Mouse (Mus musculus): ENCODE measurements around the gene C1galt1c1. TPM values are rescaled to one million over a fixed set of nuclear protein-coding genes. Genes with fewer than 3 reads are reported as not detected.

C1galt1c1 gene
- total RNA-seq (2022) = 10 to 100 TPM; 20.8 to 24.5 (median 22.9) TPM

- peak; percentile 62 to 96 for DNase-seq (ENCODE audit: low spot score in 2 of 2)
These were observed at the start of gene C1galt1c1 for GRCm38 (mm10) chrX:38634801-38635637. Gene C1galt1c1 (minus strand): TSS chrX:38635087.

DNA sequence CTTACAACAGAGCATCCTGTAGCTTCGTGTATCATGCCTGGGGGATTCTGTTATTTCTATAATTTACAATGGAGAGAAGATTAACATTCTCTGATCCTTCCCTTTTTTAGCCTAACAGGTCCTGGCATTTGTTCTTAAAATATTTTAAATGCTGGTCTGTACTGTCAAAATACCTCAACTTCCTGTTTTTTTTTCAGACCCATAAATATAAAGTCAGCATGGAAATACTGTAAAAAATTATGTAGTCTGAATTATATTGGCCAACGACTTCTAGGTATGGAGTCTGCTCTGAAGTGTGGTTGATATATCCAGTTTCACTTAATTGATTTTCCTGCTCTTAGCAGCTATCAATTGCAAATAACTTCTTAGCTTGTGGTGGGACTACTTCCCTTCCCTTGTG, 47.1 kb upstream of the C1galt1c1 start:
- no peak for DNase-seq (ENCODE audit: low spot score in 2 of 2)

DNA sequence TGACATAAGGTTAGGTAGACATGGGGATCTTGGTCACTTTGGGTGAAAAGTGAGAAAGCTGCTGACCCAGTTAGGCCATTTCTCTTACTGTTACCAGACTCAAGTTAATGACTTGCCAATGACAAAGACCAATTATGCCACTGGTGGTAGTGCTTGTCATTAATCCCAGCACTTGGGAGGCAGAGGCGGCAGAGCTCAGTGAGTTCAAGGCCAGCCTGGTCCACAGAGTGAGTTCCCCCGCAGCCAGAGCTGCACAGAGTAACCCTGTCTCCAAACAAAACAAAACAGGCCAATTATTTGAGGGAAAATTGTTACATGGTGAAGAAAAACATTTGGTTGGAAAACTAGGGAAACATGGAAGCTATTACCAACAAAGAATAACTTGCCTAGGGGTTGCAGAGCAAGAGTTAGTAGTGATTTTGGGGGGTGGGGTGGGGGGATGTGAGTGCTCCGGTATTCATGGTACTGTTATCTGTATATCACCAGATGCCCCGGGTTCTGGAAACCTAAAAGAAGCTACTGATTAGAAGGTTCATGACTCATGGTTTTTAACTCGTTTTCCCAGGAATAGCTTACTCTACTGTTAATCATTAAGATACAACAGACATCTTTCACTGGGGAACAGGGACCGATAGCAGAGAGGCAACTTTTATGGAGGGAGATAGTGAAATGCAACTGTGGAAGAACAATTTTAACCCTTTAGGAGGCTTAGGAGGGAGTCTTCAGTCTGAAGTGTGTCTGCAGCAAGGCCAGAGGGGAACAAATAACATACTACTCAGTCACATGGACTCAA, 34.4 kb upstream of the C1galt1c1 start:
- DNase-seq (ENCODE audit: low spot score in 2 of 2) = no peak

DNA sequence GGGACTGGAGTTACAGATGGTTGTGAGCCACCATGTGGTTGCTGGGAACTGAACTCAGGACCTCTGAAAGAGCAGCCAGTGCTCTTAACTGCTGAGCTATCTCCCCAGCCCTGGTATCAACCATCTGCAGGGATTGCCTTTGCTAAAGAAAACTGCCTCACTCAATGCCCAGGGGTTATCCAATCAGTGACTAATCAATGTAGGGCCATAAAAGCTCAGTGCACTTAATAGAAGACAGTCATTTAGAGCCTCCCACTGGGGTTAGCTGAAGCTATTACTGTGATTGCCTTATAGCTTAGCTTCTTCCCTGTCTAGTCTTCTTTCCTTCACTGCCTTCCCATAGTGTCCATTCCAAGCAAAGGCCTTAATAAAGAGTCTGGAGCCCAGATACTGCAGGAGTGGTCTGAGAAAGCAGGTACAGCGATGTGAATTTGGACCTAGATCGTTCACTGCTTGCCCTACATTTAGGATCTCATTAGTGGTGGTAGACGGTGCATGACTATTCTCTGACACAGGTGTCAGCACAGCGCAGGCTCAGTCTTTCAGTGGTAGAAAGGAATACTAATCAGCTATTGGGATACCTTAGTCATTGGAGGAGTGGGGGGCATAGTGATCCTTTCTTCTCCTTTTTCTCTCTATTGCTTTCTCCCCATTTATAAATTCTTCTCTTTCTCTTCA, 21.5 kb upstream of the C1galt1c1 start:
- no peak for DNase-seq (ENCODE audit: low spot score in 2 of 2)

DNA sequence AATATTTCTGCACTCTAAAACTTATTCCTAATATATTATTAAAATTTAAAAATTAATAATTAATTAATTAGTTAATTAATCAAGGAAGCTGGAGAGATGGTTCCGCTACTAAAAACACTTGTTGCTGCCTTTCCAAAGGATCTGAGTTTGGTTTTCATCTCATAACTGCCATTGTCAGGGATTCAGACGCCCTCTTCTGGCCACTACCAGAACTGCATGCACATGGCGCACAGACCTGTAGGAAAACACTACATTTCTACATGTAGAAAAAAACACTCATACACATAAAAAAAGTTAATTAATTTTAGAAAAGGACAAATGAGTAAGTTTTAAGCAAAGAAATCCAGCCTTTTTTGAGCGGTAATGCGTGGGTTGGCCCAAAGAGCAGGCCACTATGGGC, 19.8 kb upstream of the C1galt1c1 start:
- no peak for DNase-seq (ENCODE audit: low spot score in 2 of 2)

DNA sequence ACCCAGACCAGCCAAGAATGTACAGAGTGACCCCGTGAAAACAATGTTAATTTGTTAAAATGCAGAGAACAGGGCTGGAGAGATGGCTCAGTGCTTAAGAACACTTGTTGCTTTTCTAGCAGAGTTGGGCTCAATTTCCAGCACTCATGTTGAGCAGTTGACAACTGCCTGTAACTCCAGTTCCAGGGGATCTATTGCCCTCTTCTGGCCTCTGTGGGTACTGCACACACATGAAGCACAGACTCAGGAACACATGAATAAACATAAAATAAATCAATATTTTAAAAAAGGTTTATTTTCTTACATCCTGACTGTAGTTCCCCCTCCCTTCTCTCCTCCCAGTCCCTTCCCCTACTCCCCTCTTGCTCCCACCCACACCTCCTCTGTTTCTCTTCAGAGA, 18.3 kb upstream of the C1galt1c1 start:
- DNase-seq (ENCODE audit: low spot score in 2 of 2) = no peak

DNA sequence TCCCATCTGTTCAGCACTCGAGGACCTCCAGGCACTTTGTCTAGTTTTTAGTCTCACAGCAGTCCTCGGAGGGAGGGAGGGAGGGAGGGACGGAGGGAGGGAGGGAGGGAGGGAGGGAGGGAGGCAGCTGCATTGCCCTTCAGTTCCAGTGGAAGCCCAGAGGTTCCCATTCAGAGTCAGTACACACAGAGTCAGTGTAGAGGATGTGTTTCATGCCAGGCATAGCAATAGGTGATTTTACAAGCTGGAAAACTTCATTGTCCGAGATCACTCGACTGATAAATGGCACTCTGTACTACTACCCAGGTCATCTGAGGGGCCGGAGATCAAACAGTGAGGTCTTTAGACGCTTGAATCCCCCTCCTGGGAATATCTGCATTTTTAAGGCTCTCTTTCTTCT, 16.3 kb upstream of the C1galt1c1 start:
- DNase-seq (ENCODE audit: low spot score in 2 of 2) = no peak

DNA sequence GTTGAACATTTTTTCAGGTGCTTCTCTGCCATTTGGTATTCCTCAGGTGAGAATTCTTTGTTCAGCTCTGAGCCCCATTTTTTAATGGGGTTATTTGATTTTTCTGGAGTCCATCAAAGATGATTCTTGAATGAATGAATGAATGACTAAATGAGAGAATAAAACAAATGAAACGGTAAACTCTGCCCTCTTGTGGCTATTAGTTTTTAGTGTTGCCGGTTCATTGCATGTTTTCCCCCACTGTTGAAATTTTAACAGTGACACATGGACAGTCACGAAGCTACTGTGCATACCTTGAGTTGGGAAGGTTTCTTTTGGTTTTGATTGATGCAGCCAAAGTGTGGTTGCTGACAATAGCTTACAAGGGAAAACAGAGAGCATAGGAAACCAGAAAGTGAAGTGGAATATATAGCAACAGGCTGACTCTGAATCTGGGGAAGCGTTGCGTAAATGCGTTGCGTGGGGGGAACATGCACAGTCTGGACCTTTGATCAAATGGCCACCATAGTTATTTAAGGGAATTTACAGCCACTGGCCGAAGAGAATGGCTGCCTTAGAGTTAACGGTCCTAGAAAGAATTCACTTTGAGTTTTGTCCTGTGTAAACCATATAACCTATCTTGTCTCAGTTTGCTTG, 15.6 kb upstream of the C1galt1c1 start:
- no peak for DNase-seq (ENCODE audit: low spot score in 2 of 2)

DNA sequence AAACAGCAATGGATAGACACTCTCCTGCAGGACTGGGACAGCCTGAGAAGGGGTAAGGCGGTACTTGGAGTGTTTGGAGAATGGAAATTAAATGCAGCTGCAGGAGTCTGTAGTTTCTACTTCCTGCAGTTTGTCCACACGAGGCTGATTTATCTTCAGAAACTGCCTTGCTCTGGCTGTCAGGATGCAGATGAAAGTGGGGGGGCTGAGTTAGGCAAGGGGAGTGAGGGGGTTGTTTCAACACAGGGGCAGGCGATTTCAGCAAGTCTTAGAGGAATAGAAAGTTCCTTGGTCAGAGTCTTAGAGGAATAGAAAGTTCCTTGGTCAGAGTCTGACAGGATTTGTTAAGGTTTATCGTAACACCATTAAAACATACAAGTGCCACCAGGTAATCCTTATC, 7.3 kb upstream of the C1galt1c1 start:
- DNase-seq (ENCODE audit: low spot score in 2 of 2) = no peak

GRCm38 (mm10) chrX:38641435-38641834, 6.5 kb upstream of the C1galt1c1 start:
- no peak for DNase-seq (ENCODE audit: low spot score in 2 of 2)

DNA sequence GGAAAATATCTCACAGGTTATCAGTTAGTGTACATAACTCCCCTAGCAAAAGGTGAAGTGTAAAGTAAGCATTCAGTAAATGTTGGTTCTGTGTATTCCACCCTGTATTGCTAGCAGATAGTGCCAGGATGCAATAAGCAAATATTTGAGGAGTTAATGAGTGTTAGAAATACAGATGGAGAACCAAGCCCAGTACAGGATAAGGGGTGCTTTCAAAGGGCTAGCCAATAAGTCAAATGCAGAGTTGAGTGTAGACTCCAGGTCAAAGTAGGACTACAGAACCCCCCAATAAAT, 698 bp upstream of the C1galt1c1 start:
- no peak for DNase-seq (ENCODE audit: low spot score in 2 of 2)

GRCm38 (mm10) chrX:38600995-38601369, 33.9 kb downstream of the C1galt1c1 start:
- DNase-seq (ENCODE audit: low spot score in 2 of 2) = peak; percentile 5 to 13

DNA sequence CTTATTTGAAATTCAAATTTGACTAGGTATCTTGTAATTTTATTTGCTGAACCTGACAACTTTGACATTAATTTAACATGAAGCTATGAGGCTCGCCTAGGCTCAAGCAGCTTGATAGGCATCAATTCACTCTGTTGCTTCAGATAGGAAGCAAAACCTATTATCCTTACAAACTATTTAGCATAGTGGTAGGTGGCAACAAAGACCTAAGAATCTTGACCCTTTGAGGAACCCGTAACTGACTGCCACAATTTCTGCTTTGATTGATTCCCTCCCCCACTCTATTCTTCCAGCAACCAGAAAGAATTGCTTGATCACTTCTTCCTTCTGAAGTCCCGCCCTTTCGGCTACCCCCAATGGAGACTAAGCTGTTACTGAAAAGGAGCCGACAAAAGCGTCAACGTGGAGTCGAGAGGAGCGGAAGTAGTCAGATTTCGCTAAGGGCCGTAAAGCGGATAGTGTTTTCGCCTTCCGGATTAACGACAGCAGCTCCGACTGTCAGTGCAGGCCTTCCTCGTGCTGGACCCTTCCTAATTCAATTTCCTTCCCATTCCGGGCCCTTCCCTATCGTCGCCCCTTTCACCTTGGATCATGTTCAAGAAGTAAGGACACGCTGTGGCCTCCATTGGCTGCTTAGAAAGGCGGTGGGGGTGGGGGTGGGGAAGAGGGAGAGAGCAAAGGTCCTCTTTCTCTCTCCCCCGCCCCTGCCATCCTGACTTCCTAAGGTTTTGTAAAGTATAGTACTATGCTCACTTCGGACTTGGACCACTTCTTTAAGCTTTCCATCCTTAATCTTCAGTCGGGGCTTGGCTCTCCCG, 34.5 kb downstream of the C1galt1c1 start, which contains the start of gene Mcts1:
Gene Mcts1, plus strand, starts transcription at position 402 of the 818 bp plus-strand sequence.
- peak; percentile 43 to 80 for DNase-seq (ENCODE audit: low spot score in 2 of 2)

- no peak for DNase-seq (ENCODE audit: low spot score in 2 of 2)
These were observed 41.6 kb downstream of the C1galt1c1 start for GRCm38 (mm10) chrX:38593180-38593889.

DNA sequence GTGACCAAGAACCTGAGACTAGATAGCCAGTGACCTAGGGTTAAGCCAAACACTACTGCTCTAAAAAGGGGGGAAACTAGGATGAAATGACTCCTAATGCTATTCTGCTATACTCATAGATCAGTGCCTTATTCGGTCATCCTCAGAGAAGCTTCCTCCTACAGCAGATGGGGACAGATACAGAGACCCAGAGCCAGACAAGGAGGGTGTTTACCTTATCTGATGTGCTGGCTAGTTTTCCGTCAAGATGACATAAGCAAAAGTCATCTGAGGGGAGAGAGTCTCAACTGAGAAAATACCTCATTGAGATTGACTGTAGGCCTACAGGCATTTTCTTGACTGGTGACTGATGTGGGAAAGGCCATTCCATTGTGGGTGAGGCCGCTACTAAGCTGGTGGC, 43.1 kb downstream of the C1galt1c1 start:
- no peak for DNase-seq (ENCODE audit: low spot score in 2 of 2)

- DNase-seq (ENCODE audit: low spot score in 2 of 2) = no peak
These were observed 45.1 kb downstream of the C1galt1c1 start for GRCm38 (mm10) chrX:38589827-38590226.

DNA sequence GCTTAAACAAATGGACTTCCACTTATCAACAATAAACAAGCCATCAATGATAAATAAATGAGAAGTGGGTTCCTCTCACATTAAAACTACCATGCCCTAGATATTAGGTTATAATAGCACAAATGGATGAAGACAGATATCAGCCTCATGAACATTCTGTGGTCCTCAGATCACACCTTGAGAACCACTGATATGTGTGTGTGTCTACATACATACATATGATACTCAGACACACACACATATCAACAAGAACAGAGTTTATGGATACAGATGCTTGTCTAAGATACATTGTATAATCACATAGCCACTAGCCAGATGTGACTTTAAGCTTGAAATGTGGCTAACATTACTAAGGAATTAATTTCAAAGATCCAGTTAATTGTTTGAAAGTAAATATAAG, 51.6 kb downstream of the C1galt1c1 start:
- no peak for DNase-seq (ENCODE audit: low spot score in 2 of 2)

DNA sequence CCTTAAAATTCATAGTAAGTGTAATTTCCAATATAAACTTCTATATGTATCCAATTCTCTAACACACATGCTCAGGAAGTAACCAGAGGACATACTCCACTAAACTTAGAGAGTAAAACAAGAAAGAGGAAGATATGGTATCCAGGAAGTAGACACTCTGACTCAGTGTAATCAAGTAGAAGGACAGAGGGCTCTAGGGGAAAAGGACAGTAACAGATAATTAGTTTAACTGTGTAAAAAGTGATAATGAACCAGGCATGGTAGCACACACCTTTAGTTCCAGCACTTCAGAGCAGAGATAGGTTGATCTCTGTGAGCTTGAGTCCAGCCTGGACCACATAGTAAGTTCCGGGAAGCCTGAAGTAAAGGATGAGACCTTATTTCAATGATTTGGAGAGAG, 53.7 kb downstream of the C1galt1c1 start:
- DNase-seq (ENCODE audit: low spot score in 2 of 2) = no peak

Measured in left cerebral cortex, adult 8-10 months (tissue).